Mouse (Mus musculus): ENCODE measurements around the gene Grik3. TPM values are rescaled to one million over a fixed set of nuclear protein-coding genes. Genes with fewer than 3 reads are reported as not detected.
"Not testable (repeated sequence)": the region's sequence is repeated elsewhere in the genome, so short reads cannot be mapped to it uniquely, and the experiment has no call there.

Gene Grik3
- total RNA-seq, 2 experiments from 2014 or later, result 0.17 to 0.21 TPM

- DNase-seq, result no peak
These were observed 104.5 kb downstream of the Grik3 start for GRCm38 (mm10) chr4:125595011-125595410.

GRCm38 (mm10) chr4:125598677-125599076, 108.2 kb downstream of the Grik3 start:
- no peak for DNase-seq

GRCm38 (mm10) chr4:125599510-125600005, 109.1 kb downstream of the Grik3 start:
- no peak for DNase-seq

- DNase-seq, result no peak
These were observed 110.1 kb downstream of the Grik3 start for GRCm38 (mm10) chr4:125600642-125601041.

- DNase-seq, result no peak
These were observed 110.8 kb downstream of the Grik3 start for GRCm38 (mm10) chr4:125601301-125601700.

- DNase-seq, result no peak
These were observed 114.0 kb downstream of the Grik3 start for GRCm38 (mm10) chr4:125604494-125604893.

GRCm38 (mm10) chr4:125606147-125606546, 115.6 kb downstream of the Grik3 start:
- DNase-seq, result no peak

- no peak for DNase-seq
These were observed 117.0 kb downstream of the Grik3 start for GRCm38 (mm10) chr4:125607397-125608042.

GRCm38 (mm10) chr4:125608896-125609295, 118.4 kb downstream of the Grik3 start:
- DNase-seq, result not testable (repeated sequence)

GRCm38 (mm10) chr4:125609320-125610306, 119.1 kb downstream of the Grik3 start:
- DNase-seq, result no peak

- no peak for DNase-seq
These were observed 127.4 kb downstream of the Grik3 start for GRCm38 (mm10) chr4:125617851-125618250.

- DNase-seq, result no peak
These were observed 128.2 kb downstream of the Grik3 start for GRCm38 (mm10) chr4:125618524-125619320.

GRCm38 (mm10) chr4:125624885-125625678, 134.6 kb downstream of the Grik3 start:
- DNase-seq, result no peak

- peak; percentile 74 to 79 for DNase-seq
These were observed 139.0 kb downstream of the Grik3 start for GRCm38 (mm10) chr4:125629544-125629943.

GRCm38 (mm10) chr4:125635037-125635436, 144.5 kb downstream of the Grik3 start:
- no peak for DNase-seq

GRCm38 (mm10) chr4:125636616-125637304, 146.3 kb downstream of the Grik3 start:
- DNase-seq, result peak; percentile 65 to 81

GRCm38 (mm10) chr4:125637364-125637763, 146.9 kb downstream of the Grik3 start:
- no peak for DNase-seq

- peak in 1 of 2 experiments; percentile 14 for DNase-seq
These were observed 150.0 kb downstream of the Grik3 start for GRCm38 (mm10) chr4:125640520-125640919.

GRCm38 (mm10) chr4:125640921-125641663, 150.6 kb downstream of the Grik3 start:
- DNase-seq, result peak; percentile 12 to 20

All from heart, adult 18-20 months (tissue).